Mouse (Mus musculus) right cerebral cortex, postnatal 10 days (tissue): Measurements from ENCODE around the gene Rnase4.

Source experiments
- DNase-seq, 2 experiments: peaks; one replicate each; pipeline ENCODE4 v3.0.0; 2021; ENCODE audit warnings: low spot score in 2 of 2

Gene Rnase4

DNA sequence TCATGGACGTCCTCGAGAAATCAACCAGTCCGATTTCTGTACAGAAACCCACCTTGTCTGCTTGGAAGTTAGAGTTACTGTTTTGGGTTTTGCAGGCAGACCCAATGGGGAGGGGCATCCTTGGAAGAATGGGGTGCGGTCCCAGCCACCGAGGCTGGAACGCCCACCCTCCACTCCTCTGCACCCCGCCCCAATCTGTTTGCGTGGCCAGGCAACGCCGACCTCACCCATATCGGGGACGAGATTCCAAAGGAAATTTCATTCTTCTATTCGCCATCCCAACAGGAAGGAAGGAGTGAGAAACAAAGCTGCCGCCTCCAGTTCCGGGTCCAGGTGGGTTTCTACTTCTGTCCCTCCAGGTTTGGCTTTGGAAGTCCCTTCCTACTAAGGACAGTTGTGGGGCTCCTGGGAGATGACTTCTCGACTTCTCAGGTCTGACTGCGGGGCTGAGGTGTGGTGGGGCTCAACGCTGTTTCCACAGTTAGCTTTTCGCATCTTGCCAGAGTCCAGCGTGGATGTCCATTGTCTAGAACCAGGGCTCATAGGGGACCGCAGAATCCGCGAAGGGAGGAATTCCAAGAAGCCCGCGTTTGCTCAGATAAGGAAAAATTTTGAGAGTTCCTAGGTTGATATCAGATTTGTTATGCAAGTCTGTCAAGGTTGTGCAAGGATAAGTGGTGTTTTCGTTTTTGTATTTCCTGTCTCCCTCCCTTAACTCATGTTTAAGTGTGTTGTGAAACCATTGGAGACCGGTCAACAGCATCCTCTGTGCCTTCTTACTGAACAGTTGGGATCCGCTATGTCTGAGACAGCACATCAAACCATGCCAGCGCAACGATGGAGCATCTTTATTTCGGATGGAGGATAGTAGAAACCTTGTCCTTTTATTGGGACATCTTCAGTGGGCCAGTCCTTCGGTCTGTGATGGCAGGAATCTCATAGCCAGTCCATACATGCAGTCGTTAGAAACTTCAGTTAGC, at the start of gene Rnase4, which contains the start of gene Ang:
TSS of gene Rnase4 (plus strand) at position 157 of the 980 bp plus-strand sequence.
TSS of gene Ang (plus strand) at position 230 of the 980 bp plus-strand sequence.
- DNase-seq: peak; percentile 53 to 54

- DNase-seq: no peak
These were observed 49.1 kb upstream of the Rnase4 start, which contains the start of gene Rnase9 for GRCm38 (mm10) chr14:51041769-51042168. Gene Rnase9 (minus strand): TSS chr14:51041869.

GRCm38 (mm10) chr14:51047846-51048245, 43.0 kb upstream of the Rnase4 start:
- DNase-seq: no peak

DNA sequence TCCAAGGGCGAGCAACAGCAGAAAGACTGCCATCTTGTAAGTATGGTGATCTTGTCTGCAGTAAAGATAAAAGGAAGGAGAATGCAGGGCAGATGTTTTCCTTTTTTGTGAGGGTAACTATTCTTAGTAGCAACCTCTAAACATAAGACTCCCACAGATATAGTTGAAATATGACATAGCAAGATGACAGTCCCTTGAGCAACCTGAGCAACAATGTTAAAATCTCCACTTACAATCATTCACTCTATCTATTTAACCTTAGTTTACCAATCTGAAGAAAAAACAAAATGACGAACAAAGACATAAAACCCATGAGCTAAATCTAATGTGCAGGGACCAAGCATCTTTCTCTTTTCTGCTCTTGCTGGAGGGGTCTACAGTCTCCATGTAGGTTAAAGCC, 40.8 kb upstream of the Rnase4 start, which contains the start of gene Rnase11:
TSS of gene Rnase11 (minus strand) at position 101 of the 400 bp plus-strand sequence.
- no peak for DNase-seq

- no peak for DNase-seq
These were observed 38.9 kb upstream of the Rnase4 start for GRCm38 (mm10) chr14:51051941-51052340.

GRCm38 (mm10) chr14:51053176-51053575, 37.7 kb upstream of the Rnase4 start:
- DNase-seq: no peak

- DNase-seq: no peak
These were observed 36.3 kb upstream of the Rnase4 start for GRCm38 (mm10) chr14:51054243-51055237.

DNA sequence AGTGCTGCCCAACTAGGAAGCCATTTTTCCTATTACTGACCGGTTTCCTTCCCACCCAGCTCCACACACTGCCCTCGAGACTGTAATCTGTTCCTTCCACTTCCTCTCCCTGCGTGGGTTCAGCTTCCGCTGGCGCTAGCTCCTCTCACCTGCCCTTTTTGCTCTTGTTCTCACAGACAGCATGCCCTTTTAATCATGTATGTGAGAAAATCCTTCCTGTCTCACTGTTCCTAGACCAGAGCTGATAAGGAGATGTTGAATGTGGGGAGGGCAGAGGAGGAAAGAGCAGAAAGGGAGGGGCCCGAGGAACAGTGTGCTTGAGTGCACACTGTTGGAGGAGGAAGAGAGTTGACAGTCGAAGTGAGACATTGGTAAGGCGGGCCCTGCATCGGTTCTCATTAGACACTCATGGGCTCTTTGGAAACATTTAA, 33.5 kb upstream of the Rnase4 start, which contains the start of gene Rnase12:
TSS of gene Rnase12 (minus strand) at position 261 of the 431 bp plus-strand sequence.
- DNase-seq: no peak

DNA sequence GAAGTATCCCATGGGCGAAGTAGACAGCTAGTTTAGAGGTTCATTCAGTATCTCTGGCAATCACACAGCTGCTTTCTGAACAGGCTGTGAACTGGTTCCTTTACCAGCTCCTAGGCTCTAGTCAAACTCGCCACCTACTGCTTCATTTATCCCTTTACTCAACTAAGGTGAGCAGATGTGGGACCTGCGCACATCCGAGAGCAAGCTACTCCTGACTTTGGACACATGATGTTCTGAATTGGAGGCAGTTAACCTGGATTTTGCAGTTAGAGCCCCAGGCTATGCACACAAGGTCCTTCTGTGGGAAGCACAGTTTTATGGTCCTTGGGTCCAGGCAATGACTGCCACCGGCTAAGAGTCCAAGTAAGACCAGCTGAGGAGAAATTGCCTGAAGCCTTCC, 30.1 kb upstream of the Rnase4 start:
- no peak for DNase-seq

DNA sequence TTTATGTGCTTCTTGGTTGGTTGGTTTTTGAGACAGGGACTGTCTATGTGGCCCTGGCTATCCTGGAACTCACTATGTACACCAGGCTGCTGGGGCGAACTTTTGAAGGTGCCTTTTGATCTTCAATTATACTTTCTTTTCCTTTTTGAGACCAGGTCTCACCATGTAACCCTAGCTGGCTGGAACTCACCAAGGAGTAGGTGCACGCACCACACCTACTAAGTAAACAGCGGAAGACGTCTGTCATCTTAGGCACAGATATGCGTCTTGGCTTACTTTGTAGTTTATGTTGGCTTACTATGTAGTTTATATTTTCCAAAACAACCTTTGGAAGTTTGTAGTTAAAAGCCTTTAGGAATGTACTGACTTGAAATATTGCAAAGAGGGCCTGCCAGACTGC, 21.9 kb upstream of the Rnase4 start:
- DNase-seq: no peak

GRCm38 (mm10) chr14:51069617-51070016, 21.3 kb upstream of the Rnase4 start:
- DNase-seq: no peak

DNA sequence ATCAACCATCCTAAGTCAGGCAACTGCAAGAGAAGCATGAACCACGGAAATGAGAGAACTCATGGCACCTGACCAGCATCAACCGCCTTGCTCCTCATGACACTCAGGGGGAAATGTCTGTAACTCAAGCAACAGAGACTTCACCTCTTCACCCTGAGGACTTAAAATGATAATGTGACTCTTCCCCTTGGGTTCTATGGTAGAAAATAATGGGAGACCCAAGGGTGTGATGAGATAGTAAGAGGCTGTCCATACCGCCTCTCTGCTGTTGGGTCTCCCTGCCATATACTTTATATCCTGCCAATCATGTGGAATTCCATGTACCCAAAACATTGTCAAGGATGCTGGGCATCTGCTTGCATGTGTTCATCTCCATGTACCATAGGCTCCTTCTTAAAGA, 16.5 kb upstream of the Rnase4 start, which contains the start of gene Olfr750:
TSS of gene Olfr750 (minus strand) at position 101 of the 400 bp plus-strand sequence.
- no peak for DNase-seq

- no peak for DNase-seq
These were observed 11.7 kb upstream of the Rnase4 start for GRCm38 (mm10) chr14:51079180-51079579.

DNA sequence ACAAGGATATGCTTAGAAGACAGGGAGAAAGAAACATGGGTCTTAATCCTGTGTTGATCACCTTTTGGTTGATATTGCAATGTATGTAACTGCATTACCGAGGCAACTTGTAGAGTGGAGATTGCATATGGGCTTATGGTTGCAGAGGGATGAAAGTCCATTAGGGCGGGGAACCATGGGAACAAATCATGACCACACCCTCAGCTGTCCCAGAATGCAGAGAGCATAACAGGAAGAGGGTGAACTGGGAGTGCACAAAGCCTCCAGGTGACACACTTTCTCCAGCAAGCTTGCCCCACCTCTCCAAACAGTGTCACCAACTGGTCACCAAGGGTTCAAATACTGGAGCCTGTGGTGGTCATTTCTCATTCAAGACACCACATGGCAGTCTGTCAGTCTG, 9.8 kb upstream of the Rnase4 start:
- DNase-seq: no peak

- DNase-seq: peak; percentile 60 to 75
These were observed 8.0 kb upstream of the Rnase4 start for GRCm38 (mm10) chr14:51082599-51083581.

GRCm38 (mm10) chr14:51083805-51084204, 7.1 kb upstream of the Rnase4 start:
- no peak for DNase-seq

DNA sequence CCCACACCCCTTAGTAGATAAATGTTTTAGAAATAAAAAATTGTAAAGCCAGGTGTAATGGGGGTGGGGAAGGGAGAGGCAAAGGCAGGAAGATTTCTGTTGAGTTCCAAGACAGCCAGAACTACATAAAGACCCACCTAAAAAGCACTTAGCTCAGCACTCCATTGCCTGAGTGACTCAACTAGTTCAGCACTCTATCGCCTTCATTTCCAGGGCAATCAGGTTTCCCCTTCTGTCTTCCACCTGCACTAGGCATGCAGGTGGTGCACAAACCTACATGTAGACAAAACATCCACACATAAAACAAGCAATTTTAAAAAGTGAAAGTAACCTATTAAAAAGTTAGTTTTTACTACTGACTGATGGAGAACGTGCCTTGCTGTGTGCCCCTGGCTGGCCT, 5.8 kb upstream of the Rnase4 start:
- DNase-seq: no peak

- DNase-seq: no peak
These were observed 5.0 kb upstream of the Rnase4 start for GRCm38 (mm10) chr14:51085911-51086310.

GRCm38 (mm10) chr14:51087762-51088161, 3.1 kb upstream of the Rnase4 start:
- DNase-seq: no peak
